Mouse (Mus musculus): ENCODE measurements around the gene Calcoco1.

Calcoco1 gene

DNA sequence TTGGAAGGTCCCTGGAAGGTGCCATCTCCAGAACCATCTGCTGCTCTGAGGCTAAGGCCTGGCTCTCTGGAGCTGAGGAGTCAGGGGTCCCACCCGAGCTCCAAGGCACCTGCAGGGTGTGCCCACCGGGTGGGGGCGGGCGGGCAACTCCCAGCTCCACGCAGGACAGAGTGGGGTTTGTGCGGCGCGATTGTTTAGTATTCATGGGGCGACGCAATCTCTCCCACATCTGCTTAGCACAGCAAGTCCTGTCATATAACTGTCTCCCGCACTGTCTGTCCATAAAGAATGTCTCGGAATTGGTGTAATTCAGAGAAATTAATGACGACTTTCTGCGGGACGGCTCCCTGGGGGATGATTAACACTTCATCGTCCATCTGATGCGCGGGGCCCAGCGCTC, 15.1 kb upstream of the Calcoco1 start:
- no peak for DNase-seq (ENCODE audit: low spot score)

DNA sequence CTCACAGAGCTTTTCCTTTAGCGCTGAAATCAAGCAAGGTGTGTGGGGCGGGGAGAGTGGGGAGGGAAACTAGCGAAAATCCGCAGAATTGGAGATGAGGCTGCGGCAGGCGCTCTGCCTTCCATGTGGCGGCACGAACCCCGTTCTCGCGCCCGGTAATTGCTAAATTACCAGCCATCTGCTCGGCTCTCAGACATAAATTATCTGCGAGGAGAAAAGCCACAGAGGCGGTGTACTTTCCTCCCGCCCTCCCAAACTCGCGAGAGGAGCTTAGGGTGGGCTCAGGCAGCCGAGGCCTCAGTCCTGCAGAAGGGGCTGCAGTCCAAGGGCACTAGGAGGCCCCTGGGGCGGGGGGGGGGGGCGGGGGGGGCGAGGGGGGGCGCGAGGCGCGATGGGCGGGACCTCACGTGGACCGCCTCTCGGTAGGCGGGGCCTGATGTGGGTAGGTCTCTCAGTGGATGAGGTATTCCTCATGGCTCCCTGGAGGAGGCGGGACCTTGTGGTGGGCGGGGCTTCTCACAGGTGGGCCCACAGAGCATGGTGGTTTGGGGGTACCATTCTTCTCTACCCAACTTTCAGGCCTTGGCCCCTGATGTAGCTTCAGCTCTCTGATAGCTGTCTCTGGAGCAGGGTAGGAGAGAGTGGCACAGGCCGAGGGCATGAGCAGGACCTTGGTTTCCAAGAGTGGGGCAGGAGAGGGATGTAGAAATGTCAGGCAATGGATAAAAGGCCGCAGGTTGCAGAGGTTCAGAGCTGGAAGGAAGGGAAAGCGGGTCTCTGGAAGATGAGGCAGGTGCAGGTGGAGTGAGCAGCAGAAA, 14.4 kb upstream of the Calcoco1 start:
- no peak for DNase-seq (ENCODE audit: low spot score)

DNA sequence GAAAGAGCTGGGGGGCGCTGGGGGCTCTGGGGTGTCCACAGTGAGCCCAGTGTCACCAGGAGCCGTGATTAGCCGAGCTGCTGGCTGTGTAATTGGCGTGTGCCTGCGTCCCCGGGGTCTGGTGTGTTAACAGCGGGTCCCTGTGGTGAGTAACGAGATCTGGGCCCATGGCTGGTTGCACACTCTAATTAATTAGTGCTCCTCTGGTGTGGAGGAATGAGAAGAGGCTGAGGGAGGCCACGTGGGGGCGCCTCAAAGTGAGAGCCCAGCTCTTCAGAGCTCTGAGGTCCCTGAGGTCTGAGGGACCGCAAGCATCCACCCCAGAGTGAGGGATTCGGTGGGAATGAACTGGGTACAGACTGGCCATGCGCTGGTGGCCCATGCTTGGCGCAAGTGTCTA, 13.1 kb upstream of the Calcoco1 start:
- DNase-seq (ENCODE audit: low spot score), result no peak

DNA sequence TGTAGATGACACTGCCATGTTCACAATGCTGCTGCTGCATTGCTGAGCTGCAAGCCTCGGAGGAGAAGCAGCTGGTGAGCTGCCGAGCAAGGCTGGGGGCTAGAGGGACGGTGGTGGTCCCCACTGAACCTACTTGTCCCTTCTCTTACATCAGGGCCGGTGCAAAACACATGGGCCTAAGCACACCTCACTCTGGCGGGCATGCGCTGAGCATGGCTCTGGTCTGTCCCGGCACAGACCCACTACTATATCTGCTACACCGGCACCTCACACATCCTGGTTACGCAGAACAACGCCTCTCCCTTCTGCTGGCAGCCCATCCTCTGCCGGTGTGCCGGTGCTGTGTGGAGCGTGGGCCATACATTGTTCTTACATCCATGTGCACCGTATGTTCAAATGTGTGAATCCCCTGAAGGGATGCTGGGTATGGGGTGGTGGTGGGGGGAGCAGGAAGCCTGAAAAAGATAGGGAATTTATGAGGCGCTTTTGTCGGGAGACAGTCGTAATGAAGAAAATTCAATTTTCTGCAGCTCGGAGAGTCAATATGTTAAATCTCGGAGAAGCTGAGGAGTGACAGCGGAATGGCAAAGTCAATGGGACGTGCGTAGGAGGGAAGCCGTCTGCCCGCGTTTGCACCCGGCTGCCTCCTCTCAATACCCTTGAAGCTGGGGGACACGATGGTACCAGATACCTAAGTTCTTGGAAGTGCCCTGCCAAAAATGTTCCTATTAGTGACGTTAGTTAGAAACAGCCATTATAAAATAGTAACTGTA, 12.0 kb upstream of the Calcoco1 start:
- DNase-seq (ENCODE audit: low spot score), result no peak

- no peak for DNase-seq (ENCODE audit: low spot score)
Measured at GRCm38 (mm10) chr15:102733233-102733632, 11.3 kb upstream of the Calcoco1 start.

- no peak for DNase-seq (ENCODE audit: low spot score)
Measured at GRCm38 (mm10) chr15:102732406-102732805, 10.4 kb upstream of the Calcoco1 start.

GRCm38 (mm10) chr15:102727951-102728350, 6.0 kb upstream of the Calcoco1 start:
- no peak for DNase-seq (ENCODE audit: low spot score)

DNA sequence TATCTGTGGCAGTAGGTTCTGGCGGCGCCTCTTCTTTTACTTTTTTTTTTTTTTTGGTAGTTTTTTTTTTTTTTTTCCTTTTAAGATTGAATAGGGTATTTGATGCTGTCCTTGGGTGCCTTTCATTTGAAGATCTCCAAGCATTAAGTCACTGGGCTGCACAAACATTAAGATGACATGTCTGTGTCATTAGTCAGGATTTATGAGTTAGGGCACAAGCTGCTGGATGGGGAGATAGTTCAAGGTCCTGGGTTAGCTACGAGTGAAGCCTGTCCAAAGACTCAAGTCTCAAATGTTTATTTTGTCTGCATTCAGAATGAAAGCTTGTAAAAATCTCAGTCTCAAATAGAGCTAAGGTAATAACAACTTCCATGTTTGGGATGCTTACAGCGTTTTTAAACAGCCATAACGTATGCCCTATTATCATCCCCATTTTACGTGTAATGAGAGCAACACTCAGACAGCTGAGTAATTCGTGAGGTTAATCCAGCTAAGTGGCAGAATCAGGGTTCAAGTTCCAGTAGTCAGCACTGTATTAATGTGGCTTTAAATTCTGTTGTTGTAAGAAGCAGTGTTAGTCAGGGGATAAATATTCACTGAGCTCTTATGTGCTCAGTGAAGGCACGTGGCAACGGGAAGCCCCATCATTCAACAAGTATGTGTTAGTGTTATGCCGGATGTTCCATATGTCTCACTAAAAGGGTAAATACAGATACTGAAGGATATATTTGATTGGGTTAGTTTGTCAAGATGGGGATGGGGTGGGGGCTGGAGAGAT, 1.6 kb upstream of the Calcoco1 start:
- DNase-seq (ENCODE audit: low spot score), result no peak

- DNase-seq (ENCODE audit: low spot score), result no peak
Measured at GRCm38 (mm10) chr15:102722500-102722931, 538 bp upstream of the Calcoco1 start.

DNA sequence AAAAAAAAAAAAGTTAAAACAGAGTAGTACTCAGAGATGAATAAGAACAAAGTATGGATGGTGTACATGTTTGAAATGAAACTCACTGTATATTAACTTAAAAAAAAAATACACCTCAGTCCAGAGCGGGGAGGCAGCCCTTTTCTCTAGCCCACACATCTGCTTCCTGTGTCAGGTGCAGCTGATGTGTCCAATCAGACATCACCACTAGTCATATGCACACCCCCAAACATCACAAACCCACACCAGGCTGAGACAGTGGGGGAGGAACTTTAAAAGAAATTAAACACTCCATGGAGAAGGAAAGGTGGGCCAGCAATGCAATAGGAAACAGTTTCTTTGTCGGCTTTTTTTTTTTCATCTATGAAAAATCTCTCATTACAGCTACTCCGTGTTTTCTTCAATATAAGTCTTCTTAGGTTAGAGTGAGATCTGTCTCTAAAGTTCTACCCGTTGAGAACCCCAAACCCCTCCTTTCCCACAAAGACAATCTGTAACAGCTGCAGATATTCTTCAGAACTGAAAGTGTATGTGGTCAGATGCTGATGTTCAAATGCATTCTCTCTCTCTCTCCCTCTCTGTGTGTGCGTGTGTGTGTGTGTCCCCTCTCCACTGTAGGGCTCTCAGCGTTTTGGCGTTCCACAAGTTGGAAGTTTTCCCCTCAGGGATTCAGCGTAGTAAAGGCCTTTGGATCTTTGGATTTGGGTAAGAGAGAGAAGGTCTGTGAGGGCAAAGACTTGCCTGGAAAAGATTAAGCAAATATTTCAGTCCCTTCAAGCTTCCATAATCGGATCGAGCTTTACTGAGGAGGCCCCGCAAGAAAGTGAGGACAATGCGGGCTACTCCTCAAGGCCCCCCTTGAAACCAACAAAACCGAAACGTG, 721 bp downstream of the Calcoco1 start:
- no peak for DNase-seq (ENCODE audit: low spot score)

- DNase-seq (ENCODE audit: low spot score), result no peak
Measured at GRCm38 (mm10) chr15:102716132-102716531, 5.8 kb downstream of the Calcoco1 start.

DNA sequence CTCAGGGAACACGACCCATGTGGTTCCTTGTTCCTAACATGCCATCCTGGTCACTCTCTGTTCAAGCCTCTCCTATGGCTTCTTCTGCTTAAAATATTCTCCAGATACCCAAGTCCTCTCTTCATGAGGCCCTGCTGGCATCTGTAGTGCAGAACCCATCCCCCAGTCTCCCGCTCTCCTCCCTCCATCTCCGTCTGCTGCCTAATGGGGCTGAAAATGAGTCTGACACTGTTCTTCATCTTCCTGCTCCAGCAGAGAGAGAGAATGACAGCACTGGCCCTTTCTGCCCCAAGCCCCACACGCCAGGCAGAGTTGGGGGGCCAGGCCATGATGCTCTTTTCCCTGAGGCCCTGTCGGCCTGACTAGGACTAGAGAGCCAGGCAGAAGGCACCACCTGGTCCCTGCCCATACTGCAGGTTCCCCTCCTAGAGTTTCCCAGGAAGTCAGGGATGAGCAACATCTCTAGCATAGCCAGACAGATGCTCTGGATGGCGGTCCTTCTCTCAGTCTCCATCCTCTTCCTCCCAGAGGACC, 14.2 kb downstream of the Calcoco1 start:
- DNase-seq (ENCODE audit: low spot score), result no peak

- DNase-seq (ENCODE audit: low spot score), result no peak
Measured at GRCm38 (mm10) chr15:102705923-102706503, 16.0 kb downstream of the Calcoco1 start.

DNA sequence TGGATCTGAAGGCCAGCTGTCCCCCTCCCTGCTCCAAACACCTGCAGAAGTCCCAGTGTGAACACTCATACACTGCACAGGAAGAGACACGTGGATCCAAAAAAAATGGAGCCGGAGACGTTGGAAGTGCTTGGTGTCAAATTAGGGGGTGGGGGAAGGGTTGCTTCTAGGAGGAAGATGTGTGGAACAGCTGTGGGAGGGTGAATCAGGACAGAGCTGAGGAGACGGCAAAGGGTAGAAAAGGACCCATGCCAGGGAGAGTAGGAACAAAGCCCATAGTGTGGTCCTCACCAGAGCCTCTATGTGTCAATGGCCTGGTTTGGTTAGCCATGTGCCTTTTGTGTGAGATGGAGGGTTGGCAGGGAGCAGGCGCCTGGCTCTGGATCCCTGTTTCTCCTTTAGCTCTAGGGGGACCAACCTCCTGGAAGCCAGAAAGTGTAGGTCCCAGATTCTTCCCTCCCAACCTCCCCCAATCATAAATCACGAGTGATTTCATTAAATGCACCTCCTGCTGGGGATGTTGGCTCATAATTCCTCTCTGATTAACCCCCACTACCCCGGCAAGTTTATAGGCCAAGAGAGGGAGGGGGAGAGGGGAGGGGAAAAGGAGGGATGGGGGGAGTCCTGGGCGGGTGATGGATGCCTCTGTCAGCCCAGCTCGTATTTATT, 16.6 kb downstream of the Calcoco1 start:
- no peak for DNase-seq (ENCODE audit: low spot score)

GRCm38 (mm10) chr15:102704806-102705205, 17.2 kb downstream of the Calcoco1 start:
- DNase-seq (ENCODE audit: low spot score), result no peak

DNA sequence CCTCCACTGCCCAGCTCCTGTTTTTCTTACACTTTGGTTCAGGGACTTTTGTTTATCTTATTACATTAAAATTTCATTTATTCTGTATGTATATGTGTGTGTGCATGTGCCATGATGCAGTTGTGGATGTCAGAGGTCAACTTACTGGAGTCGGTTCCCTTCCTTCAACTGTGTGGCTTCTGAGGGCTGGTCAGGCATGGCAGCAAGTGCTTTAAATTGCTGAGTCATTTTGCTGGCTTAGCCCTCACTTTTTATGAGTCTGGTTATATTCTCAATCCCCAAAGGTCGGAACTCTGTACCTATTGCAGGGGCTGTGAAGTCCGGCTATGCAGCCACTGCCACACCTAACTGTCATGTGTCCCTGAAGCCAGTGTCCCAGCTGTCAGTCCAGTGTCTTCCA, 19.0 kb downstream of the Calcoco1 start:
- no peak for DNase-seq (ENCODE audit: low spot score)

DNA sequence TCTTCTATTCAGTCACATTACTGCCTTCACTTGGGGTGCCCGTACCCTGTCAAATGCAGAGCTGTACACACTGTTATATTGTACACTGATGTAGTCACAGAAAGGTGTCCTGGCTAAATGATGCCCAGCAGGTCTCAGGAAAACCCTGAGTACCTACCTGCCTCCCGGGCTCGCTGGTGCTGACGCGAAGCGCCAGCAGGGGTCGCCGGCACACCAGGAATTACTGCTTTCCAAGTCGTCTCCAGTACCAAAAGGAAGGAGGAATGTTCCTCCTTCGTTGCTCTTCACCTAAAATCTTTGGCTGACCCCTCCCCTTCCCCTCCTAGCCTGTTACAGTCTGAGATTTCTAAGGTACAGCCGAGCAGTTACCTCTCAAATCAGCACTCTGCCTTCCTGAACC, 23.8 kb downstream of the Calcoco1 start:
- DNase-seq (ENCODE audit: low spot score), result peak; percentile 78

DNA sequence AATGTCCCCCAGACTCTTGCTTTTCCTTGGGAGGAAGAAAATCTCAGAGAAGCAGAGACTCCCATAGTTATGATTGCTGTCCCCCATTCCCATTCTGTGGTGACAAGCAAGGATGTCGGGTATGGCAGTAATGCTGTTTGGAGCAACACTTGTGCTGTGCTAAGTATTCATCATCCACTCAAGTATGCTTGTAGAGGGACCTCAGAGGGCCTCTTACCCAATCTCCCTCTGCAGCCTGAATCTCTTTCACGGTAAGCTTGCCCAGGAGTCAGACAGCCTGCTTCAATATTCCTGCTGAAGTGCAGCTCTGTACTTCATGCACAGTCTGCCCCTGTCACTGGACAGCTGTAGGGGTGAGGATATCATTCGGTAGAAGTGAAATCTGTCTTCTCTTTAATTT, 25.1 kb downstream of the Calcoco1 start:
- DNase-seq (ENCODE audit: low spot score), result no peak

DNA sequence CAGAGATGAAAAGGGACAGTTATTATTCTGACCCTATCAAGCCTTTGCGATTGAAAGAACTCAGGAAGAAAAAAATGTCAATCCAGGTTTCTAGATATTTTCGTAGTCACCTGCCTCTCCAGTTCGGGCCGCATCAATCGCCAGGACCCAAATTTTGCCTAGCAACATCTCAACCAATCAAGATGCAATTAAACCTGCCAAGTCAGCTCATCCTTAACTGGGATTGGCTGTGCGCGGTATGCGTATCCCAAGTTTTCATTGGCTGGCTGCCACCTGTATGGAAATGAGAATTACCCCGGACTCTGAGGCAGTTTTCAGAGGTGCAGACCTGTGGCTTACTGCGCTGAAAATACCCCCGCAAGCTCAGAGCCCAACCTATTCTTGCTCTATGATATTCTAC, 28.4 kb downstream of the Calcoco1 start:
- peak; percentile 46 for DNase-seq (ENCODE audit: low spot score)

GRCm38 (mm10) chr15:102692991-102693411, 29.0 kb downstream of the Calcoco1 start:
- peak; percentile 55 for DNase-seq (ENCODE audit: low spot score)

All from ovary, postnatal 14 days (tissue).